Mouse (Mus musculus): Measurements from ENCODE around the gene Zfp27. TPM values are rescaled to one million over a fixed set of nuclear protein-coding genes. Genes with fewer than 3 reads are reported as not detected.
A peak's percentile ranks its signal among the peaks of the same experiment; 100 is the strongest.
"Not testable (repeated sequence)": the region's sequence is repeated elsewhere in the genome, so short reads cannot be mapped to it uniquely, and the experiment has no call there.

Gene Zfp27
- polyA plus RNA-seq, 1 experiment from 2014 or later, result 10.6 TPM

GRCm38 (mm10) chr7:29917371-29918061, 11.1 kb upstream of the Zfp27 start:
- WGBS, result 75% methylated on average over 6 of the region's 6 CpGs
- peaks cover 49% of the 10 kb centered on the region for H3K36me3 ChIP-seq
- H3K9me3 ChIP-seq (replicated peaks), result peaks cover 13% of the 10 kb centered on the region
- H3K27ac ChIP-seq (replicated peaks), result no peak overlapping the region
- H3K27me3 ChIP-seq (ENCODE audit: low read depth, poor library complexity, severe bottlenecking), result no peaks in the 10 kb centered on the region
- DNase-seq (ENCODE audit: low spot score), result no peak
- no peaks in the 10 kb centered on the region for H3K4me1 ChIP-seq
- H3K4me3 ChIP-seq, result no peak overlapping the region

GRCm38 (mm10) chr7:29912172-29912571, 5.8 kb upstream of the Zfp27 start:
- no peak for DNase-seq (ENCODE audit: low spot score)
- Histone ChIP-seq H3K36me3 (peaks cover 63% of the 10 kb centered on the region), H3K27ac (replicated peaks) (no peak overlapping the region), H3K9me3 (replicated peaks) (peaks cover 13% of the 10 kb centered on the region), H3K27me3 (ENCODE audit: low read depth, poor library complexity, severe bottlenecking) (no peaks in the 10 kb centered on the region), H3K4me3 (no peak overlapping the region), H3K4me1 (peaks cover 18% of the 10 kb centered on the region)
- WGBS, result 96% methylated on average over 13 of the region's 13 CpGs

- no peak for DNase-seq (ENCODE audit: low spot score)
- Histone ChIP-seq H3K4me1 (peaks cover 24% of the 10 kb centered on the region), H3K27me3 (ENCODE audit: low read depth, poor library complexity, severe bottlenecking) (no peaks in the 10 kb centered on the region), H3K4me3 (0 out of 2 replicates have a peak overlapping the region, but pooled peaks have one; percentile 68), H3K27ac (replicated peaks) (no peak overlapping the region), H3K9me3 (replicated peaks) (peaks cover 5% of the 10 kb centered on the region), H3K36me3 (peaks cover 44% of the 10 kb centered on the region)
- WGBS, result 66% methylated on average over 2 of the region's 2 CpGs
Measured at GRCm38 (mm10) chr7:29910252-29910651, 3.9 kb upstream of the Zfp27 start.

- peaks cover 32% of the 10 kb centered on the region for H3K36me3 ChIP-seq
- under 1% methylated on average over 33 of the region's 33 CpGs for WGBS
- H3K27ac ChIP-seq (replicated peaks), result peak within 1 kb of the TSS; percentile 94
- H3K4me1 ChIP-seq, result peaks cover 24% of the 10 kb centered on the region
- peak within 1 kb of the TSS; percentile 68 for H3K4me3 ChIP-seq
- peak; percentile 90 for DNase-seq (ENCODE audit: low spot score)
- H3K9me3 ChIP-seq (replicated peaks), result no peaks in the 10 kb centered on the region
- no peaks in the 10 kb centered on the region for H3K27me3 ChIP-seq (ENCODE audit: low read depth, poor library complexity, severe bottlenecking)
Measured at GRCm38 (mm10) chr7:29908130-29908950, 2.0 kb upstream of the Zfp27 start, which contains the start of gene Zfp383. Gene Zfp383, plus strand, starts transcription at chr7:29908223.

GRCm38 (mm10) chr7:29907206-29907605, 834 bp upstream of the Zfp27 start:
- Histone ChIP-seq H3K4me3 (peak overlapping the region; percentile 55; the same call in 1 of the 2 replicates), H3K27me3 (ENCODE audit: low read depth, poor library complexity, severe bottlenecking) (no peaks in the 10 kb centered on the region), H3K9me3 (replicated peaks) (no peaks in the 10 kb centered on the region), H3K27ac (replicated peaks) (peak overlapping the region; percentile 94), H3K36me3 (peaks cover 32% of the 10 kb centered on the region), H3K4me1 (peaks cover 24% of the 10 kb centered on the region)
- no peak for DNase-seq (ENCODE audit: low spot score)
- WGBS, result 90% methylated on average over 5 of the region's 5 CpGs

- peak overlapping the region; percentile 94 for H3K27ac ChIP-seq (replicated peaks)
- H3K4me1 ChIP-seq, result peaks cover 24% of the 10 kb centered on the region
- H3K9me3 ChIP-seq (replicated peaks), result no peaks in the 10 kb centered on the region
- WGBS, result 23% methylated on average over 8 of the region's 8 CpGs
- peaks cover 31% of the 10 kb centered on the region for H3K36me3 ChIP-seq
- H3K4me3 ChIP-seq, result peak overlapping the region; percentile 55
- peak; percentile 33 for DNase-seq (ENCODE audit: low spot score)
- H3K27me3 ChIP-seq (ENCODE audit: low read depth, poor library complexity, severe bottlenecking), result no peaks in the 10 kb centered on the region
Measured at GRCm38 (mm10) chr7:29906682-29907058, 298 bp upstream of the Zfp27 start.

GRCm38 (mm10) chr7:29904101-29904500, 2.3 kb downstream of the Zfp27 start:
- DNase-seq (ENCODE audit: low spot score), result no peak

GRCm38 (mm10) chr7:29898351-29898750, 8.0 kb downstream of the Zfp27 start:
- H3K27me3 ChIP-seq (ENCODE audit: low read depth, poor library complexity, severe bottlenecking), result no peaks in the 10 kb centered on the region
- H3K4me3 ChIP-seq, result no peak overlapping the region
- H3K9me3 ChIP-seq (replicated peaks), result peaks cover 45% of the 10 kb centered on the region
- H3K36me3 ChIP-seq, result peaks cover 97% of the 10 kb centered on the region
- H3K27ac ChIP-seq (replicated peaks), result no peak overlapping the region
- DNase-seq (ENCODE audit: low spot score), result no peak
- no peaks in the 10 kb centered on the region for H3K4me1 ChIP-seq
- 92% methylated on average over 4 of the region's 4 CpGs for WGBS

More at GRCm38 (mm10) chr7:29904101-29904500, 2.3 kb downstream of the Zfp27 start:
- Histone ChIP-seq H3K4me3 (no peak overlapping the region), H3K4me1 (peaks cover 11% of the 10 kb centered on the region), H3K27ac (replicated peaks) (no peak overlapping the region), H3K36me3 (peaks cover 47% of the 10 kb centered on the region), H3K9me3 (replicated peaks) (0 out of 2 replicates have a peak, but pooled peaks cover 5% of the 10 kb centered on the region), H3K27me3 (ENCODE audit: low read depth, poor library complexity, severe bottlenecking) (no peaks in the 10 kb centered on the region)
- 96% methylated on average over 4 of the region's 4 CpGs for WGBS

GRCm38 (mm10) chr7:29892756-29893155, 13.6 kb downstream of the Zfp27 start:
- H3K27ac ChIP-seq (replicated peaks), result no peak overlapping the region

GRCm38 (mm10) chr7:29890501-29890900, 15.9 kb downstream of the Zfp27 start:
- H3K36me3 ChIP-seq, result peaks cover 60% of the 10 kb centered on the region
- H3K4me3 ChIP-seq, result no peak overlapping the region
- 96% methylated on average over 7 of the region's 7 CpGs for WGBS
- H3K27ac ChIP-seq (replicated peaks), result no peak overlapping the region
- DNase-seq (ENCODE audit: low spot score), result no peak
- H3K9me3 ChIP-seq (replicated peaks), result peaks cover 80% of the 10 kb centered on the region
- H3K27me3 ChIP-seq (ENCODE audit: low read depth, poor library complexity, severe bottlenecking), result no peaks in the 10 kb centered on the region
- H3K4me1 ChIP-seq, result no peaks in the 10 kb centered on the region

More at GRCm38 (mm10) chr7:29892756-29893155, 13.6 kb downstream of the Zfp27 start:
- Histone ChIP-seq H3K4me1 (no peaks in the 10 kb centered on the region), H3K27me3 (ENCODE audit: low read depth, poor library complexity, severe bottlenecking) (no peaks in the 10 kb centered on the region), H3K36me3 (peaks cover 83% of the 10 kb centered on the region), H3K9me3 (replicated peaks) (peaks cover 68% of the 10 kb centered on the region), H3K4me3 (no peak overlapping the region)
- DNase-seq (ENCODE audit: low spot score), result no peak
- WGBS, result 98% methylated on average over 4 of the region's 4 CpGs

GRCm38 (mm10) chr7:29880916-29881315, 25.5 kb downstream of the Zfp27 start:
- no peak overlapping the region for H3K4me3 ChIP-seq
- no peak overlapping the region for H3K27ac ChIP-seq (replicated peaks)
- 92% methylated on average over 7 of the region's 7 CpGs for WGBS
- peaks cover 71% of the 10 kb centered on the region for H3K9me3 ChIP-seq (replicated peaks)
- no peaks in the 10 kb centered on the region for H3K27me3 ChIP-seq (ENCODE audit: low read depth, poor library complexity, severe bottlenecking)
- no peak for DNase-seq (ENCODE audit: low spot score)
- H3K36me3 ChIP-seq, result peaks cover 25% of the 10 kb centered on the region
- no peaks in the 10 kb centered on the region for H3K4me1 ChIP-seq

GRCm38 (mm10) chr7:29880056-29880455, 26.3 kb downstream of the Zfp27 start:
- no peaks in the 10 kb centered on the region for H3K4me1 ChIP-seq
- no peak overlapping the region for H3K27ac ChIP-seq (replicated peaks)
- no peak for DNase-seq (ENCODE audit: low spot score)
- no peak overlapping the region for H3K4me3 ChIP-seq
- H3K9me3 ChIP-seq (replicated peaks), result peaks cover 71% of the 10 kb centered on the region
- no peaks in the 10 kb centered on the region for H3K27me3 ChIP-seq (ENCODE audit: low read depth, poor library complexity, severe bottlenecking)
- peaks cover 33% of the 10 kb centered on the region for H3K36me3 ChIP-seq
- WGBS, result 83% methylated on average over 7 of the region's 7 CpGs

- H3K4me3 ChIP-seq; H3K4me1 ChIP-seq; H3K27me3 ChIP-seq (ENCODE audit: low read depth, poor library complexity, severe bottlenecking); DNase-seq (ENCODE audit: low spot score); H3K27ac ChIP-seq (replicated peaks): not testable (repeated sequence)
- peaks cover 59% of the 10 kb centered on the region for H3K9me3 ChIP-seq (replicated peaks)
- peaks cover 55% of the 10 kb centered on the region for H3K36me3 ChIP-seq
- WGBS, result 93% methylated on average over 9 of the region's 9 CpGs
Measured at GRCm38 (mm10) chr7:29877561-29877960, 28.8 kb downstream of the Zfp27 start.
